Mouse (Mus musculus) splenic B cell, adult 2 months (primary cell): ENCODE results near the gene Cdc7.
"Not testable (repeated sequence)": the region's sequence is repeated elsewhere in the genome, so short reads cannot be mapped to it uniquely, and the experiment has no call there.

ENCODE experiments used
- DNase-seq: peaks from one replicate; pipeline ENCODE4 v3.0.0-alpha.2; 2011; ENCODE audit warnings: low read depth, low spot score
- H3K27me3 ChIP-seq: 2 replicates; pipeline ENCODE4 v1.6.1; 2012; ENCODE audit warnings: mild to moderate bottlenecking, low read length, moderate library complexity, mixed read lengths; ENCODE audit not compliant: control insufficient read depth, poor library complexity, insufficient read depth, severe bottlenecking
- H3K36me3 ChIP-seq: 2 replicates; pipeline ENCODE4 v1.6.1; 2012; ENCODE audit warnings: mild to moderate bottlenecking, low read length, moderate library complexity, mixed read lengths; ENCODE audit not compliant: control insufficient read depth, poor library complexity, insufficient read depth, severe bottlenecking

Cdc7 gene

GRCm38 (mm10) chr5:106982298-106982952 lies 18.3 kb downstream of the Cdc7 start:
- DNase-seq = peak; percentile 19
- Histone ChIP-seq H3K36me3 (0 out of 2 replicates have a peak, but pooled peaks cover 2% of the 10 kb centered on the region), H3K27me3 (no peaks in the 10 kb centered on the region)

- not testable (repeated sequence) for DNase-seq
Measured at GRCm38 (mm10) chr5:106984934-106985333, 20.8 kb downstream of the Cdc7 start.

GRCm38 (mm10) chr5:106985594-106985993 lies 21.5 kb downstream of the Cdc7 start:
- DNase-seq = no peak
- no peaks in the 10 kb centered on the region for H3K27me3 ChIP-seq

More at GRCm38 (mm10) chr5:106984934-106985333, 20.8 kb downstream of the Cdc7 start:
- H3K27me3 ChIP-seq, H3K36me3 ChIP-seq: not testable (repeated sequence)

GRCm38 (mm10) chr5:106989181-106989580 lies 25.1 kb downstream of the Cdc7 start:
- Histone ChIP-seq H3K36me3 (no peaks in the 10 kb centered on the region), H3K27me3 (no peaks in the 10 kb centered on the region)
- DNase-seq = no peak

More at GRCm38 (mm10) chr5:106985594-106985993, 21.5 kb downstream of the Cdc7 start:
- H3K36me3 ChIP-seq = no peaks in the 10 kb centered on the region

GRCm38 (mm10) chr5:106989786-106990185 lies 25.7 kb downstream of the Cdc7 start:
- Histone ChIP-seq H3K27me3 (no peaks in the 10 kb centered on the region), H3K36me3 (no peaks in the 10 kb centered on the region)
- no peak for DNase-seq

GRCm38 (mm10) chr5:106990639-106991299 lies 26.6 kb downstream of the Cdc7 start:
- peak; percentile 64 for DNase-seq

GRCm38 (mm10) chr5:106991300-106991929 lies 27.3 kb downstream of the Cdc7 start:
- no peak for DNase-seq
- Histone ChIP-seq H3K36me3 (no peaks in the 10 kb centered on the region), H3K27me3 (no peaks in the 10 kb centered on the region)

More at GRCm38 (mm10) chr5:106990639-106991299, 26.6 kb downstream of the Cdc7 start:
- H3K27me3 ChIP-seq = no peaks in the 10 kb centered on the region
- no peaks in the 10 kb centered on the region for H3K36me3 ChIP-seq

GRCm38 (mm10) chr5:106994716-106995115 lies 30.6 kb downstream of the Cdc7 start:
- no peak for DNase-seq
- Histone ChIP-seq H3K36me3 (no peaks in the 10 kb centered on the region), H3K27me3 (no peaks in the 10 kb centered on the region)

GRCm38 (mm10) chr5:106995886-106996538 lies 31.9 kb downstream of the Cdc7 start:
- Histone ChIP-seq H3K36me3 (no peaks in the 10 kb centered on the region), H3K27me3 (no peaks in the 10 kb centered on the region)
- peak; percentile 43 for DNase-seq

GRCm38 (mm10) chr5:106996539-106997244 lies 32.6 kb downstream of the Cdc7 start:
- Histone ChIP-seq H3K27me3 (no peaks in the 10 kb centered on the region), H3K36me3 (no peaks in the 10 kb centered on the region)
- no peak for DNase-seq

GRCm38 (mm10) chr5:107001396-107002090 lies 37.4 kb downstream of the Cdc7 start:
- H3K36me3 ChIP-seq = no peaks in the 10 kb centered on the region
- DNase-seq = no peak
- no peaks in the 10 kb centered on the region for H3K27me3 ChIP-seq

- H3K36me3 ChIP-seq = no peaks in the 10 kb centered on the region
- no peaks in the 10 kb centered on the region for H3K27me3 ChIP-seq
- no peak for DNase-seq
Measured at GRCm38 (mm10) chr5:107002091-107002416, 37.9 kb downstream of the Cdc7 start.

GRCm38 (mm10) chr5:107009721-107010120 lies 45.6 kb downstream of the Cdc7 start:
- no peaks in the 10 kb centered on the region for H3K27me3 ChIP-seq
- no peaks in the 10 kb centered on the region for H3K36me3 ChIP-seq
- DNase-seq = no peak

- H3K27me3 ChIP-seq = no peaks in the 10 kb centered on the region
- DNase-seq = peak; percentile 13
- no peaks in the 10 kb centered on the region for H3K36me3 ChIP-seq
Measured at GRCm38 (mm10) chr5:107010300-107010699, 46.2 kb downstream of the Cdc7 start.
